Mouse (Mus musculus): Measurements from ENCODE around the gene Cdc16. TPM values are rescaled to one million over a fixed set of nuclear protein-coding genes. Genes with fewer than 3 reads are reported as not detected.

The Cdc16 gene
- polyA plus RNA-seq, 1 experiment from 2014 or later = 262 TPM

- H3K4me2 ChIP-seq (replicated peaks; ENCODE audit: low read depth, low read length) = no peak overlapping the region
- ATAC-seq (ENCODE audit: low FRiP score) (no peak), DNase-seq (ENCODE audit: low spot score) (no peak)
- H3K4me1 ChIP-seq (replicated peaks; ENCODE audit: control insufficient read depth, insufficient read depth, low read length) = no peaks in the 10 kb centered on the region
- H3K4me3 ChIP-seq (ENCODE audit: low read depth, low read length) = no peak overlapping the region
- H3K27me3 ChIP-seq (ENCODE audit: control insufficient read depth, insufficient read depth, low read length) = no peaks in the 10 kb centered on the region
- H3K36me3 ChIP-seq (ENCODE audit: control insufficient read depth, insufficient read depth, low read length) = no peaks in the 10 kb centered on the region
- H3K9me3 ChIP-seq (ENCODE audit: control insufficient read depth, low read length) = no peaks in the 10 kb centered on the region
- H3K9ac ChIP-seq (ENCODE audit: low read depth, low read length) = no peak overlapping the region
- 91% methylated on average over 8 of the region's 8 CpGs for WGBS
- H3K27ac ChIP-seq (ENCODE audit: low read depth, low read length) = no peak overlapping the region
These were observed 32.1 kb downstream of the Cdc16 start for GRCm38 (mm10) chr8:13789606-13790005.

- Histone ChIP-seq H3K4me3 (ENCODE audit: low read depth, low read length) (no peak overlapping the region), H3K4me2 (replicated peaks; ENCODE audit: low read depth, low read length) (no peak overlapping the region), H3K36me3 (ENCODE audit: control insufficient read depth, insufficient read depth, low read length) (0 out of 2 replicates have a peak, but pooled peaks cover 4% of the 10 kb centered on the region), H3K27ac (ENCODE audit: low read depth, low read length) (no peak overlapping the region), H3K4me1 (replicated peaks; ENCODE audit: control insufficient read depth, insufficient read depth, low read length) (no peaks in the 10 kb centered on the region), H3K27me3 (ENCODE audit: control insufficient read depth, insufficient read depth, low read length) (no peaks in the 10 kb centered on the region), H3K9ac (ENCODE audit: low read depth, low read length) (no peak overlapping the region), H3K9me3 (ENCODE audit: control insufficient read depth, low read length) (no peaks in the 10 kb centered on the region)
- no peak for DNase-seq (ENCODE audit: low spot score)
- ATAC-seq (ENCODE audit: low FRiP score) = no peak
- WGBS = 94% methylated on average over 8 of the region's 8 CpGs
These were observed 35.7 kb downstream of the Cdc16 start for GRCm38 (mm10) chr8:13793097-13793745.

- no peak for ATAC-seq (ENCODE audit: low FRiP score)
- 0 out of 2 replicates have a peak, but pooled peaks cover 4% of the 10 kb centered on the region for H3K36me3 ChIP-seq (ENCODE audit: control insufficient read depth, insufficient read depth, low read length)
- H3K4me3 ChIP-seq (ENCODE audit: low read depth, low read length) = no peak overlapping the region
- H3K4me1 ChIP-seq (replicated peaks; ENCODE audit: control insufficient read depth, insufficient read depth, low read length) = no peaks in the 10 kb centered on the region
- H3K9ac ChIP-seq (ENCODE audit: low read depth, low read length) = no peak overlapping the region
- no peak for DNase-seq (ENCODE audit: low spot score)
- no peaks in the 10 kb centered on the region for H3K27me3 ChIP-seq (ENCODE audit: control insufficient read depth, insufficient read depth, low read length)
- no peaks in the 10 kb centered on the region for H3K9me3 ChIP-seq (ENCODE audit: control insufficient read depth, low read length)
- WGBS = 98% methylated on average over 11 of the region's 11 CpGs
- no peak overlapping the region for H3K27ac ChIP-seq (ENCODE audit: low read depth, low read length)
- no peak overlapping the region for H3K4me2 ChIP-seq (replicated peaks; ENCODE audit: low read depth, low read length)
These were observed 36.2 kb downstream of the Cdc16 start for GRCm38 (mm10) chr8:13793746-13794101.

GRCm38 (mm10) chr8:13797676-13798075 is 40.2 kb downstream of the Cdc16 start:
- Histone ChIP-seq H3K4me3 (ENCODE audit: low read depth, low read length) (no peak overlapping the region), H3K27me3 (ENCODE audit: control insufficient read depth, insufficient read depth, low read length) (no peaks in the 10 kb centered on the region), H3K4me2 (replicated peaks; ENCODE audit: low read depth, low read length) (no peak overlapping the region), H3K9ac (ENCODE audit: low read depth, low read length) (no peak overlapping the region), H3K36me3 (ENCODE audit: control insufficient read depth, insufficient read depth, low read length) (0 out of 2 replicates have a peak, but pooled peaks cover 4% of the 10 kb centered on the region), H3K9me3 (ENCODE audit: control insufficient read depth, low read length) (no peaks in the 10 kb centered on the region), H3K4me1 (replicated peaks; ENCODE audit: control insufficient read depth, insufficient read depth, low read length) (no peaks in the 10 kb centered on the region), H3K27ac (ENCODE audit: low read depth, low read length) (no peak overlapping the region)
- WGBS = 91% methylated on average over 5 of the region's 5 CpGs
- DNase-seq (ENCODE audit: low spot score) (no peak), ATAC-seq (ENCODE audit: low FRiP score) (no peak)

- ATAC-seq (ENCODE audit: low FRiP score) (no peak), DNase-seq (ENCODE audit: low spot score) (no peak)
- no peak overlapping the region for H3K4me3 ChIP-seq (ENCODE audit: low read depth, low read length)
- no peaks in the 10 kb centered on the region for H3K27me3 ChIP-seq (ENCODE audit: control insufficient read depth, insufficient read depth, low read length)
- H3K9ac ChIP-seq (ENCODE audit: low read depth, low read length) = no peak overlapping the region
- WGBS = 90% methylated on average over 5 of the region's 5 CpGs
- no peaks in the 10 kb centered on the region for H3K9me3 ChIP-seq (ENCODE audit: control insufficient read depth, low read length)
- H3K27ac ChIP-seq (ENCODE audit: low read depth, low read length) = no peak overlapping the region
- 0 out of 2 replicates have a peak, but pooled peaks cover 4% of the 10 kb centered on the region for H3K36me3 ChIP-seq (ENCODE audit: control insufficient read depth, insufficient read depth, low read length)
- no peak overlapping the region for H3K4me2 ChIP-seq (replicated peaks; ENCODE audit: low read depth, low read length)
- H3K4me1 ChIP-seq (replicated peaks; ENCODE audit: control insufficient read depth, insufficient read depth, low read length) = no peaks in the 10 kb centered on the region
These were observed 42.1 kb downstream of the Cdc16 start for GRCm38 (mm10) chr8:13799566-13799965.

GRCm38 (mm10) chr8:13828598-13829172 is 71.2 kb downstream of the Cdc16 start:
- Histone ChIP-seq H3K9ac (ENCODE audit: low read depth, low read length) (no peak overlapping the region), H3K9me3 (ENCODE audit: control insufficient read depth, low read length) (no peaks in the 10 kb centered on the region), H3K4me2 (replicated peaks; ENCODE audit: low read depth, low read length) (no peak overlapping the region), H3K36me3 (ENCODE audit: control insufficient read depth, insufficient read depth, low read length) (no peaks in the 10 kb centered on the region), H3K27ac (ENCODE audit: low read depth, low read length) (no peak overlapping the region), H3K4me3 (ENCODE audit: low read depth, low read length) (no peak overlapping the region), H3K4me1 (replicated peaks; ENCODE audit: control insufficient read depth, insufficient read depth, low read length) (no peaks in the 10 kb centered on the region), H3K27me3 (ENCODE audit: control insufficient read depth, insufficient read depth, low read length) (no peaks in the 10 kb centered on the region)
- 86% methylated on average over 7 of the region's 7 CpGs for WGBS
- DNase-seq (ENCODE audit: low spot score) (no peak), ATAC-seq (ENCODE audit: low FRiP score) (no peak)

Other genes with a start within 250 kb of the Cdc16 start
- gene 1700029H14Rik, start 195.2 kb upstream of the Cdc16 start, polyA plus RNA-seq (2014; fragmentation: Nextera tagmentation; extraction: Ambion mirVana) = not detected in 2 replicates
- 19.4 and 24.3 TPM in 2 replicates for gene Rasa3, start 80.1 kb upstream of the Cdc16 start, polyA plus RNA-seq (2014; fragmentation: Nextera tagmentation; extraction: Ambion mirVana)
- 0.85 and 1.0 TPM in 2 replicates for gene Cfap97d2, start 51.8 kb upstream of the Cdc16 start, polyA plus RNA-seq (2014; fragmentation: Nextera tagmentation; extraction: Ambion mirVana)
- gene Upf3a, start 27.9 kb downstream of the Cdc16 start, polyA plus RNA-seq (2014; fragmentation: Nextera tagmentation; extraction: Ambion mirVana) = 40.3 and 43.7 TPM in 2 replicates
- not detected in 2 replicates for gene AF366264, start 80.7 kb downstream of the Cdc16 start, polyA plus RNA-seq (2014; fragmentation: Nextera tagmentation; extraction: Ambion mirVana)
- gene Champ1, start 112.0 kb downstream of the Cdc16 start, polyA plus RNA-seq (2014; fragmentation: Nextera tagmentation; extraction: Ambion mirVana) = 47.7 and 57.3 TPM in 2 replicates
- 73.3 and 79.1 TPM in 2 replicates for gene Coprs, start 132.6 kb downstream of the Cdc16 start, polyA plus RNA-seq (2014; fragmentation: Nextera tagmentation; extraction: Ambion mirVana)